Mouse (Mus musculus) erythroblast, embryonic 14.5 days (primary cell): Measurements from ENCODE around the gene 4933411K16Rik. TPM values are rescaled to one million over a fixed set of nuclear protein-coding genes. Genes with fewer than 3 reads are reported as not detected.

Experiments
- H3K27me3 ChIP-seq: 2 replicates; pipeline ENCODE4 v1.6.1; 2012; ENCODE audit warnings: inconsistent platforms; ENCODE audit not compliant: control insufficient read depth
- H3K36me3 ChIP-seq: 2 replicates; pipeline ENCODE4 v1.6.1; 2012; ENCODE audit warnings: mild to moderate bottlenecking, inconsistent platforms; ENCODE audit not compliant: control insufficient read depth
- H3K4me1 ChIP-seq: 2 replicates; pipeline ENCODE4 v1.6.1; 2012; ENCODE audit warnings: inconsistent platforms; ENCODE audit not compliant: control insufficient read depth
- H3K4me3 ChIP-seq: replicated peaks from 2 replicates; pipeline ENCODE3; 2012; ENCODE audit warnings: moderate library complexity, mild to moderate bottlenecking, inconsistent platforms
- H3K9me3 ChIP-seq: 2 replicates; pipeline ENCODE4 v1.6.1; 2012; ENCODE audit warnings: low read length, inconsistent platforms, mixed read lengths; ENCODE audit not compliant: control insufficient read depth
- GATA1 ChIP-seq: IDR thresholded peaks from 2 replicates; pipeline ENCODE4 v1.6.1; 2012; ENCODE audit warnings: low read length, inconsistent platforms, mixed read lengths
- TAL1 ChIP-seq: IDR thresholded peaks from 3 replicates; pipeline ENCODE4 v1.6.1; 2012; ENCODE audit warnings: low read length, inconsistent platforms, mixed read lengths
- polyA plus RNA-seq: library from polyadenylated mRNA; stranded (reverse); fragments of >175 nt; gene quantifications from 2 replicates; pipeline ENCODE4 v1.2.3, GENCODE M21; 2012

Gene 4933411K16Rik
- polyA plus RNA-seq, 1 experiment = not detected

DNA sequence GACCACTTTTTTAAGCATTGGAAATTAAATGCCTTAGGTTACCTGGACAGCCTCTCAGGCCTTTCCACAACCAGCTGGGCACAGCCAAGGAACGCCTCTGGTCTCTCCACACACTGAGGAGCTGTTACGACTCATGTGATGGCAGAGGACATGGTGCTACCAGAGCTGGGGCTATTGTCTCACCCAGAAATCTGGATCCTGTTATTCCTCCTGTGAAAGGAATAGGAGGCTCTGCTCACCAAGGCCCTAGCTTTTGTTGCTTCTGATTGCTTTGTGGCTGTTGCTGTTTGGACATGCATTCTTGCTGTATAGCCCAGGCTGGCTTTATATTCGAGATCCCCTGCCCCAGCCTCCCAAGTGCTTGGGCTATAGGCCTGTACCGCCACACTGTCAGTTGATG is 35.8 kb upstream of the 4933411K16Rik start:
- no peaks in the 10 kb centered on the region for H3K9me3 ChIP-seq
- H3K4me3 ChIP-seq = no peak overlapping the region
- H3K4me1 ChIP-seq = no peaks in the 10 kb centered on the region
- no peaks in the 10 kb centered on the region for H3K36me3 ChIP-seq
- H3K27me3 ChIP-seq = no peaks in the 10 kb centered on the region
- no peak for TF ChIP-seq TAL1
- no peak for TF ChIP-seq GATA1

DNA sequence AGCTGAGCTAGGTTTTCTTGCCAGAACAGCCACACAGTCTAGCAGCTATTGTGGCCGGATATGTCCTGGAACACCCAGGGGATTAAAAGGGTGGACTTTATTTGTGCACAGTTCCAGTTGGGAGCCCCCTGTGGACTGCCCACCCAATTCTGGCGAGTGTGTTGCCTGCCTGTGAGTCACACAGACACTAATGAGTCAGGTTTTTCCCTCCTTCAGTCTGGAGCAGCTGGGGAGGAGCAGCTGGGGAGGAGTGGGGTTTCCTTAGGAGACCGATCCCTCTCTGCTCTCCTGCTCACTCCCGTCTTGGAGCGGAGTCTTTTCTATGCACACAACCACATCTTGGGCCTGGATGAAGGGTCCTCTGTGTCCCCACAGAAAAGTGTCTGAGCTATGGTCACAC is 35.2 kb upstream of the 4933411K16Rik start:
- Histone ChIP-seq H3K4me3 (no peak overlapping the region), H3K4me1 (no peaks in the 10 kb centered on the region), H3K36me3 (no peaks in the 10 kb centered on the region), H3K9me3 (no peaks in the 10 kb centered on the region), H3K27me3 (no peaks in the 10 kb centered on the region)
- TF ChIP-seq GATA1 = no peak
- no peak for TF ChIP-seq TAL1

DNA sequence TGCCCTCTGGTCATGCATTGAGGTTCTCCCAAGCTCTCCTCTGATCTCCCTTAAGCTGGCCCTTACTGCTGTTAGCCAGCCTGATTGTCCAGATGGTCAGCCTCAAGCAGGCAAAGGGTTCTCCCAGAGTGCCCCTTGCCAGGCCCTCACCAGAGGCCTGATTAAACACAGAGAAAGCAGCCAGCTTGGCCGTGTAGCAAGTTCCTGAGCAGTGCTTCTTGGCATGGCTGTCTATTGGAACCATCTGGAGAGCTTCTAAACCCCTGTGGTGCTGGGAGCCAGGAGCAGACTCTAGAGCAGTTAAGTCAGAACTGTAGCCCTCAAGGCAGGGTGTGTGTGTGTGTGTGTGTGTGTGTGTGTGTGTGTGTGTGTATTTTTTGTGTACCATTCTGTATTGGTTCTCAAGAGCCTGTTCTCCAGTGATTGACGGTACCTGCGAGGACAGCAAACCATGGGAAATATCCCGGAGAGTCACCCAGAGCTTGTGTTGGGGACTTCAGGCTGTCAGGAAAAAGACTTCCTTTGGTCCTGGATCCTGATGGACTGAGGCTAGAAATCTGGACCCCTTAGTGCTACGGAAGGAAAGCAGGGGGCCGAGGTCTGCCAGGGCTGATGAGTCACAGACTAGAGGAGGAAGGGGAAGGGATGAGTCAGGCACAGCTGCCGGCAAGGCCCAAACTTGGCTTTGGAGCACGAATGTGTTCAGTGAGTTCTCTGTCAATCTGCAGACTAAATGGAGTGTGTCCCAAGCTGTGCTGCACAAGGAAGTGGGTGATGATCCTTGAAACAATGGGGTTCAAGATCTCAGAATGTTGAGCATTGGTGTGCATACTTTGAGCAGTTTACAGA is 34.4 kb upstream of the 4933411K16Rik start:
- no peaks in the 10 kb centered on the region for H3K27me3 ChIP-seq
- H3K36me3 ChIP-seq = no peaks in the 10 kb centered on the region
- no peaks in the 10 kb centered on the region for H3K9me3 ChIP-seq
- H3K4me3 ChIP-seq = no peak overlapping the region
- TF ChIP-seq TAL1 = no peak
- no peaks in the 10 kb centered on the region for H3K4me1 ChIP-seq

DNA sequence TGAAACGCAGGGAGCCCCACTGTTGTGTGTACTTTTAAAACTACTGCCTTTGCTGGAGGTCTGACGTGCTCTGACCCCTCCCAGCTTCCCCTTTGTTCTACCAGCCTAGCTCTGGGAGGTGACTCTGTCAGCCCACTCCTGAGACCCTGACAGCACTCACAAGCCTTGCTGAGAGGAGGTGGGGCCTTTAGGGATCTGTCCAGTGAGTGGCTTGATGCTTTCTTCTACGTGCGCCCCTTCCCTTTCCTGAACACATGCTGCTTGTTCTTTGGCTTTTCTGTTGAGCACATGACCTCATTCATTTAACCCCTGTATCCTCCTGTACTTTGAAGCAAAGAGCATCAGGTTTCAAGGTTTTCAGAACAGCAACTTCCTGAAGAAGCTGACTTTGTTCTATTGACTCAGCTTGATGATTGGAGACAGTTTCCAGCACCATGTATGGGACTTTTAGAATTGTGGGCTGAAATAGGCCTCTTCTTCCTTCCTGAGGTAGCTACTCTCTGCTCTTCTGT is 33.0 kb upstream of the 4933411K16Rik start:
- TF ChIP-seq TAL1 (no peak), GATA1 (no peak)
- no peaks in the 10 kb centered on the region for H3K9me3 ChIP-seq
- H3K27me3 ChIP-seq = no peaks in the 10 kb centered on the region
- no peaks in the 10 kb centered on the region for H3K36me3 ChIP-seq
- H3K4me3 ChIP-seq = no peak overlapping the region
- H3K4me1 ChIP-seq = no peaks in the 10 kb centered on the region

DNA sequence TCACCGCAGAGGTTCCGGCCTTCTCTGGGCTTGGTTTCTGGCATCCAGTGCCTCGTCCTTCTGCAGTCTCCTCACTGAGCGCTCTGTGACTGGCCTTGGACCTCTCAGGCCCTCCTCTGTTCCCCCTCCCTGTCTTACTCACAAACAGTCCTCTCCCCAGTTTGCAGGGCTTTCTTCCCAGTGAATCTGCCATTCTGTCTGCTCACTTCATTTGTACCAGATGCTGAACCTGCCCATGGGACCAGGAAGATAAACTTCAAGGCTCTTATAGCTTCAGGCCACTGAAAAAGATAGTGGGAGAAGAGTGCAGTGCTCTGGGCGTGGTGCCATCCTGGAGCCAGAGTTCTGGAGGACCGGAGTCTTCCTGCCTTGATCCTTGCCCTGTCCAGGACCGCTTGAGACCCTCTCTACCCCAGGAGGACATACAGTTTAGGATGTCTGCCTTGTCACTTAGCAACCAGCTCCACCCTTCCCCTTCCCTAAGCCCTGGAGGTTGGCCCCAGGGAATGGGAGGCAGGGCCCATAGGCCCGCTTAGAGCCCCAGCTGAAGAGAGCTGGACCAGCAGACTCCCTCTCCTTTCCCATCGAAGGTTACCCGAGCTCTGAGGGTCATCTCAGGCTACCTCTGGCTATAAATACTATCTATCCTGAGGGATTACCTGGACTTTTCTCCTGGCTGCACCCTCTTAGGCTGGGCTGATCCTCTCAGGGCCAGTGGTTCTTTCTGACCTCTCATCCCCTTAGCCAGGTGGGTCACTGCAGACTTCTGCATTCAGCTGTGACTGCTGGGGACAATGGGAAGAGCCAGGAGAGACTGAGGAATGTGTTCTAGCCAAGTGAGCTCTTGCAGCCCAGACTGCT is 30.1 kb upstream of the 4933411K16Rik start:
- H3K27me3 ChIP-seq = no peaks in the 10 kb centered on the region
- H3K4me1 ChIP-seq = no peaks in the 10 kb centered on the region
- H3K4me3 ChIP-seq = no peak overlapping the region
- H3K36me3 ChIP-seq = no peaks in the 10 kb centered on the region
- TF ChIP-seq GATA1 = no peak
- no peaks in the 10 kb centered on the region for H3K9me3 ChIP-seq

DNA sequence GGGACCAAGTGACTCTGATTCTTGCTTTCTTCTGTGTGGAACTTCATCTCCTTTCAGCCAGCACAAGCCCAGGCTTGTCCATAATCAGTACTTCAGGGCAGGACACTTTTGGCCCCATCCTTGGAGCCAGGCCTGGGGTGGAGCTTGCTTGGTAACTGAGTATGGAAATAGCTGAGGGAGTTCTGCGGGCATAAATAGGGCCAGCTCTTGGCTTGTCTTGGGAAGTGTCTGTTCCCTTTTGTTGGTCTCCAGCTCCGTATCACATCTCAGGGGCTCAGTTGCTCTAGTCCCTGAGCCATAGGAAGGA is 29.6 kb upstream of the 4933411K16Rik start:
- Histone ChIP-seq H3K9me3 (no peaks in the 10 kb centered on the region), H3K4me1 (no peaks in the 10 kb centered on the region), H3K27me3 (no peaks in the 10 kb centered on the region), H3K4me3 (no peak overlapping the region), H3K36me3 (no peaks in the 10 kb centered on the region)
- no peak for TF ChIP-seq TAL1
- no peak for TF ChIP-seq GATA1

DNA sequence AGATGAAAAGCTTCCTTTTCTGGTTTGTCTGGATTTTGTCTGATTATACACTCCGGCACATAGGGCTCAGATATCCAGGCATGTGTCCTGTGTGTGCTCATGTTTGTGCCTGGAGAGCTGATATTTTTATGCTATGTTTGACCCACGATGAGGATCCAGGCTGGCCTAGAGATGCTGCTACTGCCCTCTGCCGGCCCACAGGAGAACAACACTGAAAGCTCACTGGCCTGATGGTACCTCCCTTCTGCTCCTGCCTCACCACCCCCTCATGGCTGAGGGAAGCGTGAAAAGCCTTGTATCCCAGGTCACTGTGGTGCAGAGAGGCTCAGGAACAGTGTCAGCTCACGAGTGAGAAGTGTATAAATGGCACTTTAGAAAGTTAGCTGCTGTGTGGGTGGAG is 25.9 kb upstream of the 4933411K16Rik start:
- Histone ChIP-seq H3K4me3 (no peak overlapping the region), H3K36me3 (no peaks in the 10 kb centered on the region), H3K27me3 (no peaks in the 10 kb centered on the region), H3K4me1 (no peaks in the 10 kb centered on the region), H3K9me3 (no peaks in the 10 kb centered on the region)
- TF ChIP-seq GATA1 (no peak), TAL1 (no peak)

DNA sequence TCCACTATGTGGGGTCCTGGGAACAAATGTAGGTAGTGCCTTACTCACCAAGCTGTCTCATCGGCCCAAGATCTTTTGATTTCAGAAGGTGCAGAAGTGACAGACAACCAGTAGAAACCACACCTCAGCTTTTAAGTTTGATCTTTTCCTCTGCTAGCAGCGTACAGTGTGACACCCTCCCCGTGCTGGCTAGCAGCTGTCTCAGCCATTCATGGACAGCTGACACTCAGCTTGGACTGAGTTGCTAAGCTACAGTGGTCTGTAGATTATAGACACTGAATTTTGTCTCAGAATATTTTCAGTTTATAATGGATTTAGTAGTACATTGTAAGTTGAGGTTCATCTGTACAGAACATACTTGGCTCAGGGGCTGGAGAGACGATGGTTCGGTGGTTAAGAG is 20.9 kb upstream of the 4933411K16Rik start:
- TF ChIP-seq TAL1 (no peak), GATA1 (no peak)
- Histone ChIP-seq H3K36me3 (no peaks in the 10 kb centered on the region), H3K4me3 (no peak overlapping the region)

DNA sequence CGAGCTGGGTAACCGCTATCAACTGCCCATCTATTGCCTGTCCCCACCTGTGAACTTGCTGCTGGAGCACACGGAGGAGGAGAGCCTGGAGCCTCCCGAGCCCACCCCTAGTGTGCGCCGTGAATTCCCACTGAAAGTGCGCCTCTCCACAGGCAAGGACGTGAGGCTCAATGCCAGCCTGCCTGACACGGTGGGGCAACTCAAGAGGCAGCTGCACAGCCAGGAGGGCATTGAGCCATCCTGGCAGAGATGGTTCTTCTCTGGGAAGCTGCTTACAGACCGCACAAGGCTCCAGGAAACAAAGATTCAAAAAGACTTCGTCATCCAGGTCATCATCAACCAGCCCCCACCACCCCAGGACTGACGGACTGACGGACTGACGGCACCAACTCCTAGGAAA is 18.4 kb upstream of the 4933411K16Rik start:
- Histone ChIP-seq H3K36me3 (no peaks in the 10 kb centered on the region), H3K9me3 (no peaks in the 10 kb centered on the region), H3K4me1 (no peaks in the 10 kb centered on the region; the same call in 1 of the 2 replicates), H3K4me3 (no peak overlapping the region), H3K27me3 (no peaks in the 10 kb centered on the region; the same call in 1 of the 2 replicates)
- TF ChIP-seq TAL1 (no peak), GATA1 (no peak)

More for the DNA sequence above, 20.9 kb upstream of the 4933411K16Rik start:
- Histone ChIP-seq H3K4me1 (no peaks in the 10 kb centered on the region; the same call in 1 of the 2 replicates), H3K9me3 (no peaks in the 10 kb centered on the region), H3K27me3 (no peaks in the 10 kb centered on the region)
